Mouse (Mus musculus) layer of hippocampus, adult 8-10 months (tissue): ENCODE measurements around the gene Slc26a6. TPM values are rescaled to one million over a fixed set of nuclear protein-coding genes. Genes with fewer than 3 reads are reported as not detected.

Experiments used
- DNase-seq, 2 experiments: peaks; one replicate each; pipeline ENCODE4 v3.0.0; 2022; ENCODE audit warnings: low spot score in 2 of 2
- microRNA-seq, 2 experiments: library from miRNA; unstranded; fragments of <30 nt; microRNA quantifications; one replicate each; pipeline ENCODE4 v1.2.0; 2022
- total RNA-seq, 4 experiments: library from RNA; stranded (reverse); gene quantifications; 2 replicates each; pipeline ENCODE4 v1.2.4; 2022

Gene Slc26a6
- total RNA-seq, 4 experiments from 2014 or later, result 17.0 to 22.2 (median 20.2) TPM

DNA sequence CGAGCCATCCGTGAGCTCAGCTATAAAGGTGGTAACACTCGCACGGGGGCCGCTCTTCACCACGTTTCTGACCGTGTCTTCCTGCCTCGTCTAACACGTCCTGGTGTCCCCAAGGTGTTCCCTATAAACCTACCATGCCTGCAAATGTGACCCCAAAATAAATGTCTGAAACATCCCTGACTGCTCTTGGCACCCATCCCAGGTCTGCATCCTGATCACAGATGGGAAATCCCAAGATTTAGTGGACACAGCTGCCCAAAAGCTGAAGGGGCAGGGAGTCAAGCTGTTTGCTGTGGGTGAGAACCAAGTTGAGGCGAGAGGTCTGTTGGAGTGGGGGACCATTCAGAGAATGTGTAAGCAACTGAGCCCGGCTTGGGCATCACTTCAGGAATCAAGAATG is 102.2 kb downstream of the Slc26a6 start:
- no peak for DNase-seq

DNA sequence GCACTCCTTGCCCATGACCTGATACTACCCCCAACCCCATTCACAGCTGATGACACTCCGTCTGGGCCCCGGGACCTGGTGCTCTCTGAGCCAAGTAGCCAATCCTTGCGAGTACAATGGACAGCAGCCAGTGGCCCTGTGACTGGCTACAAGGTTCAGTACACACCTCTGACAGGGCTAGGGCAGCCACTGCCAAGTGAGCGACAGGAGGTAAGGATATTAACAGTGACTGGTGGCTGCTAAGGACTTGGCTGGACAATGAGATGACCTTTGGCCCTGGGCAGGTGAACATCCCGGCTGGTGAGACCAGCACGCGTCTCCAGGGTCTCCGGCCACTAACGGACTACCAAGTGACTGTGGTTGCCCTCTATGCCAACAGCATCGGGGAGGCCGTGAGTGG is 102.8 kb downstream of the Slc26a6 start:
- DNase-seq, result no peak

Small RNA genes within 50 kb of the gene (microRNA-seq; reads per million reads assigned to microRNA genes)
- 0 reads per million in 2 experiments for gene Gm23156

Other genes with a start within 250 kb of the Slc26a6 start
- 10 to 100 TPM; 49.4 to 60.4 (median 54.9) TPM for gene Arih2, start 203.9 kb upstream of the Slc26a6 start, total RNA-seq
- 10 to 100 TPM; 14.3 to 17.4 (median 16.6) TPM for gene Slc25a20, start 191.2 kb upstream of the Slc26a6 start, total RNA-seq
- 10 to 100 TPM; 41.1 to 58.2 (median 50.9) TPM for gene Prkar2a, start 164.0 kb upstream of the Slc26a6 start, total RNA-seq
- gene Ip6k2, start 69.5 kb upstream of the Slc26a6 start, total RNA-seq, result 100 to 1,000 TPM; 195 to 221 (median 213) TPM
- gene Nckipsd, start 44.9 kb upstream of the Slc26a6 start, total RNA-seq, result 10 to 100 TPM; 70.0 to 74.4 (median 73.5) TPM
- gene Celsr3, start 27.0 kb upstream of the Slc26a6 start, total RNA-seq, result 10 to 100 TPM; 52.5 to 77.9 (median 69.6) TPM
- gene Tmem89, start 61.3 kb downstream of the Slc26a6 start, total RNA-seq, result under 1 TPM in 1 of 4 experiments, not detected in 3; 0.78 TPM
- gene Uqcrc1, start 83.3 kb downstream of the Slc26a6 start, total RNA-seq, result 100 to 1,000 TPM; 343 to 352 (median 351) TPM
- 1 to 10 TPM; 1.9 to 4.3 (median 3.9) TPM for gene Col7a1, start 100.3 kb downstream of the Slc26a6 start, total RNA-seq
- under 1 TPM in 2 of 4 experiments, not detected in 2; 0.45 to 0.55 TPM for gene Ucn2, start 132.7 kb downstream of the Slc26a6 start, total RNA-seq
- 10 to 100 TPM; 11.5 to 15.8 (median 15.4) TPM for gene Pfkfb4, start 138.5 kb downstream of the Slc26a6 start, total RNA-seq
- gene Shisa5, start 185.3 kb downstream of the Slc26a6 start, total RNA-seq, result 10 to 100 TPM; 56.6 to 94.6 (median 77.2) TPM
- 10 to 100 TPM; 13.7 to 18.3 (median 16.4) TPM for gene Trex1, start 206.5 kb downstream of the Slc26a6 start, total RNA-seq
- gene Atrip, start 220.8 kb downstream of the Slc26a6 start, total RNA-seq, result 10 to 100 TPM; 26.3 to 31.2 (median 28.3) TPM
- gene Ccdc51, start 229.2 kb downstream of the Slc26a6 start, total RNA-seq, result 1 to 10 TPM; 7.8 to 9.2 (median 8.9) TPM
- gene Tma7, start 229.3 kb downstream of the Slc26a6 start, total RNA-seq, result 100 to 1,000 TPM; 284 to 327 (median 306) TPM
- gene Plxnb1, start 242.1 kb downstream of the Slc26a6 start, total RNA-seq, result 10 to 100 TPM; 82.9 to 99.8 (median 89.8) TPM